Mouse (Mus musculus): Measurements from ENCODE around the gene Rbpjl.

Gene Rbpjl

GRCm38 (mm10) chr2:164429881-164430615, 27.1 kb downstream of the Rbpjl start:
- DNase-seq (ENCODE audit: low spot score), result no peak

GRCm38 (mm10) chr2:164430697-164431096, 27.8 kb downstream of the Rbpjl start:
- no peak for DNase-seq (ENCODE audit: low spot score)

GRCm38 (mm10) chr2:164431676-164432465, 28.9 kb downstream of the Rbpjl start:
- DNase-seq (ENCODE audit: low spot score), result no peak

GRCm38 (mm10) chr2:164432541-164433191, 29.7 kb downstream of the Rbpjl start:
- no peak for DNase-seq (ENCODE audit: low spot score)

- no peak for DNase-seq (ENCODE audit: low spot score)
These were observed 30.4 kb downstream of the Rbpjl start for GRCm38 (mm10) chr2:164433278-164433895.

- DNase-seq (ENCODE audit: low spot score), result no peak
These were observed 31.7 kb downstream of the Rbpjl start for GRCm38 (mm10) chr2:164434681-164435080.

- no peak for DNase-seq (ENCODE audit: low spot score)
These were observed 32.5 kb downstream of the Rbpjl start for GRCm38 (mm10) chr2:164435216-164436090.

- no peak for DNase-seq (ENCODE audit: low spot score)
These were observed 33.4 kb downstream of the Rbpjl start for GRCm38 (mm10) chr2:164436215-164436913.

GRCm38 (mm10) chr2:164436961-164437360, 34.0 kb downstream of the Rbpjl start:
- no peak for DNase-seq (ENCODE audit: low spot score)

GRCm38 (mm10) chr2:164437710-164438109, 34.8 kb downstream of the Rbpjl start:
- DNase-seq (ENCODE audit: low spot score), result no peak

- DNase-seq (ENCODE audit: low spot score), result no peak
These were observed 35.3 kb downstream of the Rbpjl start for GRCm38 (mm10) chr2:164438257-164438656.

GRCm38 (mm10) chr2:164439001-164439421, 36.1 kb downstream of the Rbpjl start:
- no peak for DNase-seq (ENCODE audit: low spot score)

- no peak for DNase-seq (ENCODE audit: low spot score)
These were observed 37.4 kb downstream of the Rbpjl start for GRCm38 (mm10) chr2:164440314-164440713.

- no peak for DNase-seq (ENCODE audit: low spot score)
These were observed 38.2 kb downstream of the Rbpjl start for GRCm38 (mm10) chr2:164441155-164441554.

GRCm38 (mm10) chr2:164441731-164442130, 38.8 kb downstream of the Rbpjl start:
- DNase-seq (ENCODE audit: low spot score), result no peak

- DNase-seq (ENCODE audit: low spot score), result no peak
These were observed 39.5 kb downstream of the Rbpjl start for GRCm38 (mm10) chr2:164442315-164443050.

GRCm38 (mm10) chr2:164443051-164443437, 40.1 kb downstream of the Rbpjl start:
- peak; percentile 84 for DNase-seq (ENCODE audit: low spot score)

GRCm38 (mm10) chr2:164443460-164444000, 40.6 kb downstream of the Rbpjl start, which contains the start of gene Sdc4:
Sdc4 (minus strand) TSS chr2:164443887.
- DNase-seq (ENCODE audit: low spot score), result no peak

- DNase-seq (ENCODE audit: low spot score), result no peak
These were observed 41.8 kb downstream of the Rbpjl start for GRCm38 (mm10) chr2:164444701-164445100.

Data from ovary, postnatal 10 days (tissue).